Mouse (Mus musculus) cortical plate, adult 2 months (tissue): Measurements from ENCODE around the gene Lipe. TPM values are rescaled to one million over a fixed set of nuclear protein-coding genes. Genes with fewer than 3 reads are reported as not detected.

Source experiments
- H3K27ac ChIP-seq: fragments of 200-500 bp; 2 replicates; pipeline ENCODE4 v1.5.1; 2012; ENCODE audit warnings: low read length, control low read depth, inconsistent platforms; ENCODE audit not compliant: insufficient read depth
- H3K4me1 ChIP-seq: fragments of 200-500 bp; 2 replicates; pipeline ENCODE4 v1.6.1; 2011; ENCODE audit warnings: low read length; ENCODE audit not compliant: control insufficient read depth, insufficient read depth
- H3K4me3 ChIP-seq: fragments of 200-500 bp; 2 replicates; pipeline ENCODE4 v1.5.1; 2011; ENCODE audit warnings: mild to moderate bottlenecking, low read length, control low read depth; ENCODE audit not compliant: insufficient read depth
- CTCF ChIP-seq: fragments of 200-500 bp; IDR thresholded peaks from 2 replicates; pipeline ENCODE4 v1.5.1; 2011; ENCODE audit warnings: mild to moderate bottlenecking, control low read depth, low read length; ENCODE audit not compliant: insufficient read depth; ENCODE audit errors: extremely low read depth
- POLR2A ChIP-seq: fragments of 200-500 bp; IDR thresholded peaks from 2 replicates; pipeline ENCODE4 v1.6.1; 2011; ENCODE audit warnings: mild to moderate bottlenecking, low read length, control low read depth; ENCODE audit not compliant: insufficient read depth; ENCODE audit errors: extremely low read depth
- polyA plus RNA-seq: library from polyadenylated mRNA; depleted of rRNA; stranded (reverse); fragments of >200 nt; gene quantifications from 2 replicates; pipeline ENCODE4 v1.2.3, GENCODE M21; 2012

The Lipe gene
- polyA plus RNA-seq, 1 experiment, result 9.1 TPM

- Histone ChIP-seq H3K27ac (no peak overlapping the region), H3K4me3 (no peak overlapping the region), H3K4me1 (peaks cover 3% of the 10 kb centered on the region; the same call in 1 of the 2 replicates)
- TF ChIP-seq CTCF, result no peak
- no peak for TF ChIP-seq POLR2A
Observed at GRCm38 (mm10) chr7:25381284-25381680, 17.2 kb downstream of the Lipe start.

- Histone ChIP-seq H3K27ac (no peak overlapping the region), H3K4me3 (no peak overlapping the region; the same call in 1 of the 2 replicates), H3K4me1 (peaks cover 3% of the 10 kb centered on the region; the same call in 1 of the 2 replicates)
- TF ChIP-seq CTCF (no peak), POLR2A (no peak)
Observed at GRCm38 (mm10) chr7:25380392-25381283, 17.9 kb downstream of the Lipe start.

GRCm38 (mm10) chr7:25379551-25380351, 18.8 kb downstream of the Lipe start:
- peak overlapping the region; percentile 31; the same call in 1 of the 2 replicates for H3K4me3 ChIP-seq
- TF ChIP-seq CTCF, result 0 out of 2 replicates have a peak, but pooled peaks have one; percentile 27
- TF ChIP-seq POLR2A, result no peak
- peaks cover 3% of the 10 kb centered on the region; the same call in 1 of the 2 replicates for H3K4me1 ChIP-seq
- no peak overlapping the region for H3K27ac ChIP-seq

- no peak overlapping the region for H3K4me3 ChIP-seq
Observed at GRCm38 (mm10) chr7:25378181-25379100, 20.1 kb downstream of the Lipe start.

GRCm38 (mm10) chr7:25377100-25377700, 21.3 kb downstream of the Lipe start:
- no peak overlapping the region for H3K27ac ChIP-seq
- peaks cover 3% of the 10 kb centered on the region; the same call in 1 of the 2 replicates for H3K4me1 ChIP-seq
- TF ChIP-seq POLR2A, result no peak
- TF ChIP-seq CTCF, result 0 out of 2 replicates have a peak, but pooled peaks have one; percentile 7
- peak overlapping the region; percentile 64 for H3K4me3 ChIP-seq

More at GRCm38 (mm10) chr7:25378181-25379100, 20.1 kb downstream of the Lipe start:
- no peak for TF ChIP-seq POLR2A
- TF ChIP-seq CTCF, result no peak
- no peak overlapping the region for H3K27ac ChIP-seq
- H3K4me1 ChIP-seq, result peaks cover 3% of the 10 kb centered on the region; the same call in 1 of the 2 replicates

GRCm38 (mm10) chr7:25376556-25376955, 22.0 kb downstream of the Lipe start:
- Histone ChIP-seq H3K4me3 (peak overlapping the region; percentile 64), H3K27ac (no peak overlapping the region), H3K4me1 (peaks cover 3% of the 10 kb centered on the region; the same call in 1 of the 2 replicates)
- TF ChIP-seq CTCF (no peak), POLR2A (peak; percentile 89)

- TF ChIP-seq CTCF (no peak), POLR2A (no peak)
- 0 out of 2 replicates have a peak, but pooled peaks cover 2% of the 10 kb centered on the region for H3K4me1 ChIP-seq
- H3K27ac ChIP-seq, result no peak overlapping the region
- no peak overlapping the region for H3K4me3 ChIP-seq
Observed at GRCm38 (mm10) chr7:25372441-25372840, 26.1 kb downstream of the Lipe start.

GRCm38 (mm10) chr7:25369058-25369749, 29.3 kb downstream of the Lipe start, which contains the start of gene Cnfn:
Gene Cnfn, minus strand, starts transcription at chr7:25369724.
- TF ChIP-seq CTCF (no peak), POLR2A (no peak)
- 0 out of 2 replicates have a peak, but pooled peaks cover 2% of the 10 kb centered on the region for H3K4me1 ChIP-seq
- no peak within 1 kb of the TSS for H3K4me3 ChIP-seq
- H3K27ac ChIP-seq, result no peak within 1 kb of the TSS

GRCm38 (mm10) chr7:25368333-25368732, 30.2 kb downstream of the Lipe start:
- H3K4me3 ChIP-seq, result no peak overlapping the region
- TF ChIP-seq POLR2A (no peak), CTCF (no peak)
- no peak overlapping the region for H3K27ac ChIP-seq
- H3K4me1 ChIP-seq, result 0 out of 2 replicates have a peak, but pooled peaks cover 2% of the 10 kb centered on the region
